Mouse (Mus musculus) kidney, adult 9 months (tissue): ENCODE results near the gene Usp35.

Experiments used
- DNase-seq: peaks from one replicate; pipeline ENCODE4 v3.0.0; 2022

The Usp35 gene

DNA sequence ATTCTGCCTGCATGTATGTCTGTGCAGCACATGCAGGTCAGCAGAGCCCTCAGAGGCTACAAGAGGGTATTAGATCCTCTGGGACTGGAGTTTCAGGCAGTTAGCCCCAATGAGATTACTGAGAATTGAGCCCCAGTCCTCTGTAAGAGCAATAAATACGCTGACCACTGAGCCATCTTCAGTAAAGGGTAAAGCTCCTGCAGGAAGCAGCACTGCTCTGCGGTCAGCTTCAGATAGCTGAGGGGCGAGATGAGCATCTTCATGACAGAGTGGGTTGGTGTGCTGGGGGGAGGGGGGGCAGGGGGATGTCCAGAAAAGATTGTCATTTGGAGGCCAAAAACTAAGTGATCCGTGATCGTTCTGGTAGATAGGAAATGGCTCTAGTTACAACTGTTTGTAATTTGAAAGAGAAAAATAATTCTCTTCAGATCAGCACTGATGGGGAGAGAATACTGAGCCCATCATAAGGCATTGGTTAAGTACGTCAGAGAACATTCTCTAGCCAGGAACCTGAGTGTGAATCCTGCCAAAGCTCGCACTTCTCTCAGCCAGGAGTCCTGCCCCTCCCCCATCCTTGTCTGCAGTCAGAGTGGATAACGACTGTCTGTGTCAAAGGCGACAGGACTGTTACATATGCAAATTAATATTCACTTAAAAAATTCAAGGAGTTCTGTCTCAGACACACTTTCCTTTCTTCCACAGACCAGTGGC is 14.4 kb upstream of the Usp35 start:
- DNase-seq = no peak

- no peak for DNase-seq
These were observed 13.5 kb upstream of the Usp35 start for GRCm38 (mm10) chr7:97345229-97345871.

- DNase-seq = no peak
These were observed 12.8 kb upstream of the Usp35 start for GRCm38 (mm10) chr7:97344655-97345054.

DNA sequence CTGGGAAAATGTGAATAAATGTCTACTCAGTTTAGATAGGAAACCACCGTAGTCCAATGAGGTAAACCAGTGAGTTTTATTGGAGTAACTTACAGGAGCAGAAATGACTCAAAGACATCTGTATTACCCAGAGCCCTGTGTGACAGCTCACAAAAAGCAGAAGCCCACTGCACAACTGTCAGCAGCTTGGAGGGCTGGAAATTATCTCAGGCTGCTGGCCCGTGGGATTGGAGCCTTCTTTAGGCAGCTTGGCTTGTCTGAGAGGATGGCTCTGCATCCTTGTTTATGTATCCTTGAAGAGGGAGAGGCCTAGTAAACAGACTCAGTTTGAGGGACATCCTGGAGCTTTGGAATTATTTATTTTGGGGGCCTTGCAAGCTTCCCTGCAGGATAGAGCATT is 11.1 kb upstream of the Usp35 start:
- DNase-seq = no peak

DNA sequence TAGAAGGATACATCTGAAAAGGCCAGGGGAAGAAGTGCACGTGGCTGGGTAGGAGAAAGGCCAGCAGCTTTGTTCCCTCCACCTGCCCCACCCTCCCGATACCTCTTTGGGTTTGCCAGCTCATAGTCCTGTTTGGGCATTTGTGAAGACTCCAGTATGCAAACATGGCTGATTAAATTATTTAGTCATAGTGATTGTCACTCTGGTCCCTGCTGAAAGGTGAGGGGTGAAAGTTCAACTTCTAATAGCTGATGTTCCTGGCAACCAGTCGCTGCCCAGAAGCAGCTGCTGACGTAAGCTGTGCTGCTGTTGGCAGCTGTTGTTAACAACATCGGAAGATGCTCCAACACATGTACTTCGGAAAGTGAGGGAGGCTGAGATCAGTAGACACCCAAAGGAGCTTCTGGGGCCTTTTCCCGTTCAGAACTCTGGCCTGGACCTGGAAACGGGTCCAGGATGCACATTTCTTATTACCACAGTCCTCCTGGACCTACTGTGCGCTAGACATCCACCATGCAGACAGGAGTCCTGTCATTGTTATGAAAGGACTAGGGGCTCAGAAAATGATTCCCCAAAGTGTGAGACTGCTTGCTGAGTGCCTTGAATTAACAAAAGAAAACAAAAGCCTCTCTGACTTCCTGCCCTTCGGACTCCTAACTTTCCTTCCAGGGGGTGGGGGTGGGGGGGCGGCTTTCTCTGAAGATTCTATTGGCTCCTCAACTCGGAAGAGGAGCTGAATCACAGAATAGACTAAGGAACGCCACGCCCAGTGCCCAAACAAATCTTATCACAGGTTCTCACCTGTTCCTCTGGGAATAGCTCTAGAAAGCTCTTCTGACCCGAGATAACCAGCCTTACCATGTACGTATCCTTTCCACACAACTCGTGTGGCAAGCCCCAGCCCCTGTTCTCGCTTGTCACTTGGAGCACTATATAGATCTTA is 9.4 kb upstream of the Usp35 start:
- peak; percentile 39 for DNase-seq

- DNase-seq = no peak
These were observed 7.8 kb upstream of the Usp35 start for GRCm38 (mm10) chr7:97339623-97340022.

DNA sequence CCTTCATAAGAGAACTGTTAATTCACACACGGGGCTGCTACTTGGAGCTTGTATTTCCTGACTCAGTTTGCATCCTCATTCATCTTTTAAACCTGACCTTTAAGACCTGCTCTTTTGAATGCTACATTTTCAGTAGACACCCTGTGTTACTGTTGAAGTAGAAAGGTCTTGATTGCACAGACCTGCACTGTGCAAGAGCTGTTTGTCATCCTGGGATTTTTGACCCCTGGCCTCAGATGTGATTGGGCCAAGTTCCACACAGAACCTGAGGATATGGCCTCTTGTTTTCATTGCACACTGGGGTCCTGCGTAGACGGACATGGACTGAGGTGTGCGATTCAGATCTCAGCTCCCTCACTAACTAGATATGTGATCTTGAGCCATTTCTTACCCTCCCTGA is 6.8 kb upstream of the Usp35 start:
- no peak for DNase-seq

DNA sequence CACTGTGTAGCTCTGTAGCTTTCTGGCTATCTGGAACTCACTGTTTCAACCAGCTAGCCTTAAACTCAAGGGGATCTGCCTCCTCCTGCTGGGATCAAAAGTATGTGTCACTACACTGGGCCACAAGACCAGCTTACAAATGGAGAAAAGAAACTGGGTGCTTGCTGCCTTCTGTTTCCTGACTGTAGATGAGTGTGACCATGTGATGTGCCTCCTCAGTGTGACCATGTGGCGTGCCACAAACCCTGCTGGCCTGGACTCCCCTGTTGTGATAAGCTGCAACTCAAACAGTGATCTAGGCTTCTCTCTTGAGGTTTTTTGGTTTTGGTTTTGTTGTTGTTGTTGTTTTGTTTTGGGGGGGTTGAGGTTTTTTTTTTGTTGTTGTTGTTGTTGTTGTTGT is 4.9 kb upstream of the Usp35 start:
- DNase-seq = no peak

DNA sequence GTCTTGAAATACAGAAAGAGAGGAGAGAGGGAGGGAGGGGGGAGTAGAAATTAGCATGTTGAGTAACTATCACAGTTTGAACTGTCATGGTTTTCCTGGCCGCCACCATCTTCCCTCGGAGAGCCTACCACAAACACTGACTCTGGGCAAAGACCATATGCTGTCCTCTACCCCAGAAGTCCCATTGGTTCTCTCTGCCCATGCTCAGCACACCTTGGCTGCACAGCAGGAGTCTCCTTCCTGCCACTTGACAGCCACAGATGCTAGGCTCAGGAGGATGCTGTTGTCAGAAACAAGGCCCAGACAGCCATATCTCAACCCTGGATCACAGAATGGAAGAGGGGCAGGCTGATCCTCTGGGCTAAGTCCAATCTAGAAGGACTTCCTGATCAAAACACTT is 2.6 kb upstream of the Usp35 start:
- no peak for DNase-seq

DNA sequence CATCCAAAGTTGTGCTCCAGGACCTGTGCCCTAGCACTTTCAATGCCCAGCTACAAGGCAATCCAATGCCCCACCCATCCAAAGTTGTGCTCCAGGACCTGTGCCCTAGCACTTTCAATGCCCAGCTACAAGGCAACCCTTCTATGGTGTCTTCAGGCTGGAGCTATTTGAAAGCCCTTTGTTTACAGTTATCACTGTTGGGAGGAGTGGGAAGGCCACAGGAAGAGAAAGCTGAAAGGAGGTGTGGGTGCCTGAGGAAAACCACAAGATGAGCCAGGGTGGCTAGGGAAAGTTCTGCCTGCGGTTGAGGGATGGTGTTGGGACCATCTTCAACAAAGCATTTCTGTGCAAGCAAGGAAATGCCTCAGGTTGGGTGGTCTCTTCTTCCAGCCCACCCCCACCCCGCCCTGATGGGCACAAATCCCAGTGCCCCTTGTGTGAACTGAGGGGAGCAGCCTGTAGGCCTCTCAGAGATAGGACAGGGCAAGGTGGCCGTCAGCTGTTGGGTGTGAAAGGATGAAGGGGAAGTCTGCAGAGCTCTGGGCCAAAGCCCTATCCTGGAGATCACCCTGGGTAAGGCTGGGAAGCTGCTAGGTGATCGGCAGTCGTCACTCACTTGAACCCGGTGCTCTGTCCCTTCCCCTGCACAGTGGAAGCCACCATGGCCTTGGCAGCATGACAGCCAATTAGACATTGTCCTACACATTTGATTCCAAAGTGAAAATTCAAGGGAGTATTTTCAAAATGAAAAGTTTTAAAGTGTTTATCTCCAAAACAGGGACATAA is 1.5 kb upstream of the Usp35 start:
- no peak for DNase-seq

DNA sequence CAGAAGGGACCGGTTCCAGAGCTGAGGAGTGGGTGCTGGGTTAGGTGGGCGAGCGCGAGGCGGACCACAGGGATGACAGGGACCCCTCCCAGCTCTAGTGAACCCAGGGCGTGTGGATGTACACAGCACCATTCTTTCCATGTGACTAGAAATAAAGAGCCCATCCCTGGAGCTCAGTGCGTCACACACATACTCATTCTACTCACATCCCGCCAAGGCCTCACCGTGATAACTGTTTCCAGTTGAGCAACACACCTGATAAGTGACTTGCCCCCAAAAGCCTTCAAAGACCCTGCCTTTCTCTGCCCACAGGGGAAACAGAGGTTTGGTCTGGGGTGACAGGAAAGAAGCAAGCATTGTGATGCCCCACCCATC is 834 bp upstream of the Usp35 start:
- DNase-seq = peak; percentile 22

- no peak for DNase-seq
These were observed 732 bp downstream of the Usp35 start for GRCm38 (mm10) chr7:97330931-97331645.

- no peak for DNase-seq
These were observed 2.1 kb downstream of the Usp35 start for GRCm38 (mm10) chr7:97329676-97330075.

DNA sequence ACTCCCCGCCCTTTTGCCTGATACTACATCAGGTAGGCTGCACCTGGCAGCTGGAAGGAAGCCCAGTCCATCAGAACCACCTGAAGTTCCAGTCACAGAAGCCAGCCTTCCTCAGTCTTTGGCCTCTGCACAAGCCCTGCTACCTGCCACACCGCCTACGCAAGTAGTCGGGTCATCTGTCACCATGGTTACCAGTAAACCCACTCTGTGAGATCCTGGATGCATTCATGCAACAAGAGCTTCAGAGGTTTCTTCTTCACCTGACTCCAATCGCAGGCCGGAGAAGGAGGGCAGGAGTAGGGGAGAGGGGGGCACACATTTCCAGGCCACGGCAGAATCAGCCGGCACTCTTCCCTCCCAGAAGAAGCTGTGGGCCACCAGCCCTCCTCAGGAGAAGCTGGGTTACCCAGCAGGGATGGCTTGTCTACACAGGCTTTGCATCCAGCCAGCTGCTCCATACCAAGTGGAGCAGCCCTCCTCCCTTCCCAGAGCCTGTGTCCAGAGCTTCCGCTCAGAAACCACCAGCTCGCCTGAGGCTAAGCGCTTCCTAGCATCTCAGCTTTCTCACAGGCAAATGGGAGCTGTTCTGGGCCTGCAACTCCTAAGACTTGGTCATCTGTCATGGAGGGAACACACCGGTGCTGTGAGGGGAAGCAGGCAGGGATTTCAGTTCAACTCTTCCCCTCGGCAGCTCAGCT is 2.8 kb downstream of the Usp35 start:
- DNase-seq = no peak

DNA sequence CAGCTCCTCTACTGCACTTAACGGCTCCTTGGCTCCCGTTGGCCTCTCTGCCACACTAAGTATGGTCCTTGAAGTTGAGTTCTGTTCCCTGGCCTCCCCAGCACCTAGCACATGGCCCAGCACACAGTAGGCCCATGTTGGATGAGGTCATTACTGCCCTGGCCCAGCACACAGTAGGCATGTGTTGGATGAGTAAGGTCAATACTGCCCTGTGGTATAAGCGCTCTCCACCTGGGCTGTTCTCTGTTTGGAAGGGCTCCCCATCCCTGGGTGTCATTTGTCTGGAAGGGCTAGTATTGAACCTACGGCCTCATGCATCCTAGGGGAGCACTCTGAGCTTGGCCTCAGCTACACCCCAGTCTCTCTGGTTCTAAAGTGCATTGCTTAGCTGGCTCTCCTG is 4.4 kb downstream of the Usp35 start:
- DNase-seq = no peak

- no peak for DNase-seq
These were observed 6.4 kb downstream of the Usp35 start for GRCm38 (mm10) chr7:97325156-97325985.

DNA sequence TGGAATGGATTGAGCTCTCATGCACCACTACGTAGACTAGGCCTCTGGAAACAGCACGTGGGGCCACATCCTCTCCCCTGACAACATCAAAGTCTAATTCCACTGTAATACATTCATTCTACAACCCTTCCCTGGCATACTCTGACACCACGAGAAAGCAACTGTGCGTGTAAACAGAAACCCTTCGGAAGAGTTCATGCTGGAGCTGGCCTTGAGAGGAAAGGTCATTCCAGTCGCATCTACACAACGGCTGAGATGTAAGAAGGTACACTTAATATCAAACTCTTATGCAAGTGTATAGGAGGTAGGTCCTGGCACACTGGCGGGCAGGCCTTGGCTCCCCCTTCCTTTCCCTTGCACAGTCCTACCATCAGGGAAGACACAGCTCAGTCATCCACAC is 7.5 kb downstream of the Usp35 start:
- no peak for DNase-seq

GRCm38 (mm10) chr7:97317706-97318105 is 14.1 kb downstream of the Usp35 start:
- no peak for DNase-seq

GRCm38 (mm10) chr7:97315656-97316055 is 16.2 kb downstream of the Usp35 start:
- DNase-seq = no peak

- DNase-seq = no peak
These were observed 17.2 kb downstream of the Usp35 start for GRCm38 (mm10) chr7:97314646-97315045.
